Mouse (Mus musculus) thymus, adult 2 months (tissue): Measurements from ENCODE around the gene Lman1l. TPM values are rescaled to one million over a fixed set of nuclear protein-coding genes. Genes with fewer than 3 reads are reported as not detected.

Source experiments
- DNase-seq: peaks from one replicate; pipeline ENCODE4 v3.0.0; 2021
- H3K27ac ChIP-seq: fragments of 200-500 bp; 2 replicates; pipeline ENCODE4 v1.5.1; 2012; ENCODE audit warnings: low read length, control low read depth; ENCODE audit not compliant: control insufficient read depth, insufficient read depth
- H3K27me3 ChIP-seq: fragments of 200-500 bp; 2 replicates; pipeline ENCODE4 v1.6.1; 2012; ENCODE audit warnings: mild to moderate bottlenecking, low read length, moderate library complexity, mixed read lengths; ENCODE audit not compliant: control insufficient read depth, insufficient read depth
- H3K36me3 ChIP-seq: fragments of 200-500 bp; 2 replicates; pipeline ENCODE4 v1.6.1; 2012; ENCODE audit warnings: mild to moderate bottlenecking, low read length, moderate library complexity; ENCODE audit not compliant: control insufficient read depth, insufficient read depth
- H3K4me1 ChIP-seq: fragments of 200-500 bp; replicated peaks from 2 replicates; pipeline ENCODE4 v1.6.1; 2012; ENCODE audit warnings: low read length; ENCODE audit not compliant: control insufficient read depth, insufficient read depth
- H3K4me3 ChIP-seq: fragments of 200-500 bp; 2 replicates; pipeline ENCODE4 v1.5.1; 2012; ENCODE audit warnings: mild to moderate bottlenecking, low read length, control low read depth, moderate library complexity; ENCODE audit not compliant: control insufficient read depth, insufficient read depth
- CTCF ChIP-seq: fragments of 200-500 bp; IDR thresholded peaks from 2 replicates; pipeline ENCODE4 v1.5.1; 2012; ENCODE audit warnings: mild to moderate bottlenecking, control low read depth, low read length, moderate library complexity, borderline replicate concordance; ENCODE audit not compliant: control insufficient read depth, poor library complexity, insufficient read depth; ENCODE audit errors: extremely low read depth
- POLR2A ChIP-seq: fragments of 200-500 bp; IDR thresholded peaks from 2 replicates; pipeline ENCODE4 v1.6.1; 2012; ENCODE audit warnings: mild to moderate bottlenecking, low read length, control low read depth, moderate library complexity; ENCODE audit not compliant: control insufficient read depth, poor library complexity, insufficient read depth; ENCODE audit errors: extremely low read depth
- WGBS: fragments of 180-500 bp; shearing (Covaris S2); methylation state at CpG from one replicate; pipeline ENCODE4 v1.1.7; 2018; 5-methylcytosine and 5-hydroxymethylcytosine counted together
- polyA plus RNA-seq: library from polyadenylated mRNA; depleted of rRNA; stranded (reverse); fragments of >200 nt; gene quantifications from 2 replicates; pipeline ENCODE4 v1.2.3, GENCODE M21; 2012; rRNA removed

Lman1l gene
- polyA plus RNA-seq = 0.20 and 0.26 TPM in 2 replicates

- Histone ChIP-seq H3K27ac (no peak within 1 kb of the TSS), H3K4me3 (no peak within 1 kb of the TSS), H3K27me3 (no peaks in the 10 kb centered on the region), H3K36me3 (peaks cover 11% of the 10 kb centered on the region), H3K4me1 (peaks cover 14% of the 10 kb centered on the region)
- TF ChIP-seq POLR2A = no peak
- no peak for TF ChIP-seq CTCF
- WGBS = 93% methylated on average over 5 of the region's 5 CpGs
- DNase-seq = no peak
Observed at GRCm38 (mm10) chr9:57620674-57621073, at the start of gene Lman1l. Lman1l (minus strand) TSS chr9:57620774.

- H3K4me3 ChIP-seq = no peak overlapping the region
- WGBS = 97% methylated on average over 3 of the region's 3 CpGs
- H3K4me1 ChIP-seq = peaks cover 22% of the 10 kb centered on the region
- no peak for DNase-seq
- TF ChIP-seq CTCF (no peak), POLR2A (no peak)
- H3K27me3 ChIP-seq = no peaks in the 10 kb centered on the region
- H3K27ac ChIP-seq = no peak overlapping the region
- H3K36me3 ChIP-seq = no peaks in the 10 kb centered on the region
Observed at GRCm38 (mm10) chr9:57669566-57669965, 49.0 kb upstream of the Lman1l start.

GRCm38 (mm10) chr9:57668277-57668676 lies 47.7 kb upstream of the Lman1l start:
- Histone ChIP-seq H3K36me3 (no peaks in the 10 kb centered on the region), H3K4me1 (peaks cover 22% of the 10 kb centered on the region), H3K27ac (no peak overlapping the region), H3K27me3 (no peaks in the 10 kb centered on the region), H3K4me3 (no peak overlapping the region)
- WGBS = 32% methylated on average over 1 of the region's 1 CpGs
- DNase-seq = no peak
- TF ChIP-seq CTCF (no peak), POLR2A (no peak)

GRCm38 (mm10) chr9:57667817-57668216 lies 47.2 kb upstream of the Lman1l start:
- Histone ChIP-seq H3K27me3 (no peaks in the 10 kb centered on the region), H3K4me3 (no peak overlapping the region), H3K27ac (no peak overlapping the region; the same call in 1 of the 2 replicates), H3K36me3 (no peaks in the 10 kb centered on the region), H3K4me1 (peaks cover 22% of the 10 kb centered on the region)
- TF ChIP-seq CTCF (no peak), POLR2A (no peak)
- WGBS = 85% methylated on average over 11 of the region's 11 CpGs
- no peak for DNase-seq

GRCm38 (mm10) chr9:57667136-57667535 lies 46.6 kb upstream of the Lman1l start:
- WGBS = 55% methylated on average over 3 of the region's 3 CpGs
- DNase-seq = peak; percentile 54

GRCm38 (mm10) chr9:57666536-57666935 lies 46.0 kb upstream of the Lman1l start:
- 81% methylated on average over 8 of the region's 8 CpGs for WGBS
- H3K27ac ChIP-seq = peak overlapping the region; percentile 72
- H3K4me3 ChIP-seq = no peak overlapping the region
- TF ChIP-seq POLR2A (no peak), CTCF (no peak)
- peaks cover 22% of the 10 kb centered on the region for H3K4me1 ChIP-seq
- H3K27me3 ChIP-seq = no peaks in the 10 kb centered on the region
- peak; percentile 39 for DNase-seq
- H3K36me3 ChIP-seq = no peaks in the 10 kb centered on the region

More at GRCm38 (mm10) chr9:57667136-57667535, 46.6 kb upstream of the Lman1l start:
- Histone ChIP-seq H3K4me3 (no peak overlapping the region), H3K36me3 (no peaks in the 10 kb centered on the region), H3K27me3 (no peaks in the 10 kb centered on the region), H3K27ac (peak overlapping the region; percentile 72), H3K4me1 (peaks cover 22% of the 10 kb centered on the region)
- TF ChIP-seq POLR2A (no peak), CTCF (no peak)

GRCm38 (mm10) chr9:57664616-57665015 lies 44.0 kb upstream of the Lman1l start:
- no peak overlapping the region for H3K4me3 ChIP-seq
- no peak for DNase-seq
- no peaks in the 10 kb centered on the region for H3K36me3 ChIP-seq
- H3K27me3 ChIP-seq = no peaks in the 10 kb centered on the region
- peaks cover 27% of the 10 kb centered on the region for H3K4me1 ChIP-seq
- H3K27ac ChIP-seq = no peak overlapping the region
- 81% methylated on average over 7 of the region's 7 CpGs for WGBS
- TF ChIP-seq CTCF (no peak), POLR2A (no peak)
